Mouse (Mus musculus) brain, embryonic 14.5 days (tissue): ENCODE measurements at regions not wholly inside any gene's neighbourhood (a gene's known extent, or its start where the extent isn't known, plus 50 kb on each side); places are given as distances from the start of the nearest gene placed in this dataset.

Experiments
- CTCF ChIP-seq: fragments of 200-500 bp; IDR thresholded peaks from 2 replicates; pipeline ENCODE4 v1.5.1; 2012; ENCODE audit warnings: inconsistent platforms, mild to moderate bottlenecking, moderate library complexity, borderline replicate concordance; ENCODE audit not compliant: insufficient read depth, insufficient read length; ENCODE audit errors: extremely low read depth
- POLR2A ChIP-seq: fragments of 200-500 bp; IDR thresholded peaks from 2 replicates; pipeline ENCODE4 v1.6.1; 2012; ENCODE audit warnings: mild to moderate bottlenecking, inconsistent platforms, borderline replicate concordance; ENCODE audit not compliant: poor library complexity, insufficient read depth, insufficient read length, severe bottlenecking; ENCODE audit errors: extremely low read depth

- TF ChIP-seq CTCF (no peak), POLR2A (no peak)
Measured at GRCm38 (mm10) chr14:58812585-58812984, 330.1 kb downstream of the 1700129C05Rik start.
